25 mouse cellular contexts compared by ENCODE assay signal in genomic region chr17:11198134-11198533, GRCm38 (mm10).
"Had no signal": no experiment of that assay in that cellular context is flagged by ENCODE, and none has a peak within 500 bp of the region (broad histone marks: within the 10 kb centered on the region; RNA-seq: fewer than 3 reads in every experiment).

No protein-coding gene starts in this region.

- H3K36me3 ChIP-seq: heart, embryonic 10.5 days; heart, embryonic 12.5 days; hindbrain, embryonic 10.5 days; intestine, embryonic 15.5 days; limb, embryonic 10.5 days; limb, embryonic 12.5 days; liver, embryonic 12.5 days had no signal

- H3K9ac ChIP-seq: heart, embryonic 12.5 days; hindbrain, embryonic 14.5 days; intestine, embryonic 15.5 days; limb, embryonic 12.5 days; liver, embryonic 12.5 days; liver, embryonic 14.5 days had no signal

- H3K27me3 ChIP-seq: heart, embryonic 12.5 days; intestine, embryonic 15.5 days; limb, embryonic 12.5 days; liver, embryonic 12.5 days had no signal

- H3K4me1 ChIP-seq: heart, embryonic 10.5 days; heart, embryonic 12.5 days; hindbrain, embryonic 10.5 days; intestine, embryonic 15.5 days; limb, embryonic 10.5 days; limb, embryonic 12.5 days; liver, embryonic 12.5 days had no signal

- H3K27ac ChIP-seq: gastrocnemius, adult 2 months; heart, embryonic 10.5 days; hindbrain, embryonic 10.5 days; hindbrain, embryonic 14.5 days; intestine, embryonic 15.5 days; layer of hippocampus, adult 2 months; left cerebral cortex, adult 2 months; limb, embryonic 10.5 days; limb, embryonic 12.5 days; liver, embryonic 12.5 days; liver, embryonic 14.5 days had no signal

- H3K4me2 ChIP-seq: heart, embryonic 12.5 days; hindbrain, embryonic 14.5 days; intestine, embryonic 15.5 days; limb, embryonic 12.5 days; liver, embryonic 12.5 days had no signal

- H3K4me3 ChIP-seq: gastrocnemius, adult 2 months; heart, embryonic 10.5 days; heart, embryonic 12.5 days; hindbrain, embryonic 10.5 days; intestine, embryonic 15.5 days; layer of hippocampus, adult 2 months; left cerebral cortex, adult 2 months; limb, embryonic 10.5 days; limb, embryonic 12.5 days; liver, embryonic 12.5 days had no signal

- ATAC-seq: hindbrain, embryonic 16.5 days; inflammation-experienced regulatory T-cells, adult 6 months; intestine, embryonic 15.5 days; intestine, postnatal 0 days; liver, embryonic 12.5 days had no signal

- H3K9me3 ChIP-seq: heart, embryonic 10.5 days; heart, embryonic 12.5 days; hindbrain, embryonic 10.5 days; intestine, embryonic 15.5 days; limb, embryonic 10.5 days; limb, embryonic 12.5 days; liver, embryonic 12.5 days had no signal

- DNase-seq: gastrocnemius, adult 2 months; gastrocnemius, postnatal 10 days; gastrocnemius, postnatal 25 days; heart, adult 18-20 months; heart, postnatal 10 days; heart, postnatal 4 days; kidney, adult 8-10 months; kidney, postnatal 10 days; kidney, postnatal 25 days; kidney, postnatal 4 days; liver had no signal
